Mouse (Mus musculus) adipocyte (in vitro differentiated cells): ENCODE data around the gene Exoc6.
A peak's percentile ranks its signal among the peaks of the same experiment; 100 is the strongest.

Experiments used
- DNase-seq: peaks from one replicate; pipeline ENCODE4 v3.0.0-alpha.2; 2016; ENCODE audit warnings: low spot score

The Exoc6 gene

DNA sequence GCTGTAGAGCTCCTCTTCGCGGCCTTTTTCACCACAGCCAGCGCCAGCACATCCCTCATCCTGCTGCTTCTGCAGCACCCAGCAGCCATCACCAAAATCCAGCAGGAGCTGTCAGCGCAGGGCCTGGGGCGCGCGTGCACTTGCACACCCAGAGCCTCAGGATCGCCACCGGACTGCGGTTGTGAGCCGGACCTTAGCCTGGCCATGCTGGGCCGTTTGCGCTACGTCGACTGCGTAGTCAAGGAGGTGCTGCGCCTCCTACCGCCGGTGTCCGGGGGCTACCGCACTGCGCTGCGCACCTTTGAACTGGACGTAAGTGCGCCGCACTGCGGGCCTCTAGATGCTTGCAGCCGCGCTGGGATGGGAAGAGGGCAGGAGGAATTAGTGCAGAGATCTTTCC is 140.5 kb downstream of the Exoc6 start:
- DNase-seq, result no peak

DNA sequence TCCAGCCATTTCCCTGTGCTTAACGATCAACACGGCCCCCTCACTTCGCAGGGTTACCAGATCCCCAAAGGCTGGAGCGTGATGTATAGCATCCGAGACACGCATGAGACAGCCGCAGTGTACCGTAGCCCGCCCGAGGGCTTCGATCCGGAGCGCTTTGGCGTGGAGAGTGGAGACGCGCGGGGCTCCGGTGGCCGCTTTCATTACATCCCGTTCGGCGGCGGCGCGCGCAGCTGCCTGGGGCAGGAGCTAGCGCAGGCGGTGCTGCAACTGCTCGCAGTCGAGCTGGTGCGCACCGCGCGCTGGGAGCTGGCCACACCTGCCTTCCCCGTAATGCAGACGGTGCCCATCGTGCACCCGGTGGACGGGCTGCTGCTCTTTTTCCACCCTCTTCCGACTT is 142.7 kb downstream of the Exoc6 start:
- no peak for DNase-seq

DNA sequence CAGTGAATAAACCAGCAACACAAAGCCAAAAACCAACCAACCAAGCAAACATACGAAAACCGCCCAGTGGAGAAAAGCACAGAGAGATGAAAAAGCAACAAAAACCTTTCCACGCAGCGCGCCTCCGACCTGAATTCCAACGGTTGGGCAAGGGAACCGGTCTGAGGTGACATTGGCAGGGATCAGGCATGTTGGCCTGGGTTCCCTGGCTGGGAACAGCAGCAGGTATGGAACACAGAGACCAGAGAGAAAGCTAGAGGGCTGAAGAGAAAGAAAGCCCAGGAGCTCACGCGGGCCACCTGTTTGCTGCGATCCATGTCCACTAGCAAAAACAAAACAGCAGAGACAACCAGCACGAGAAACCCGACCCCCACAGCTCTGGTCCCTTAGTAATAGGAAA is 144.9 kb downstream of the Exoc6 start:
- no peak for DNase-seq

DNA sequence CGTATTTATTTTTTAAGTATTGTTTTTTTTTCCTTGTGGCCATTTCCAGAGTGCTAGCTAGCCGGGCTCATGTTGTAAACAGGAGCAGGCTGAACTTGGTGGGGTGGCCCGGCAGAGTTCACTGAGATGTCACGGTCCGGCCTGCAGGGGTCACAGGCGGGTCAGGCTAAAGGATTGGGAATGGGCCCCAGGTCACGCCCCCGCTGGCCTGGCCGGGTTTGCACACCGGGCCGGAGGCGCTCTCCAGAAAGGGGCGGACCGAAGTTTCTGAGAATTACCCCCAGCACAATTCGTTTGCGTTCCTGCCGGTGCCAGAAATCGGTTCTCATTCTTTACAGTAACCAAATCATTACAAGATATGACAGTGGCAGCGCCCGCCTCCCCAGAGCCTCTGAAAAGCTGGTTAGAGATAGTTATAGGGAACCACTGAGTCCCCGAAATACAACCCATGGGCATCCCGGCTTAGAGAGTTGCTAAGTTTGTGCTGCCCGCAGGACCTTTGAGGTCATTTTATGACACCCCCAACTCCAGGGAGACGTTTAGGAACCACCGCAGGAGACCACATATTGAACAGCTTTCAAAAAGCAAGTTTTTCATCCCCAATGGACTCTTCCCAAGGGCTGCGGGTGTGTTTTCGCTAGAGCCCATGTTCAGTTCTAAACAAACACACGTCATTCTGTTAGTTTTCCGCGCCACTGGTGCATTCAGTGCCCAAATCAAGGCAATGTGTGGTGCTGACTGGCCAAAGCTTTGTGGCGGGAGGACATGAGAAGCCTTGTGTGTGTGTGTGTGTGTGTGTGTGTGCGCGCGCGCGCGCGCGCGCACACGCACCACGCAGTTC is 145.8 kb downstream of the Exoc6 start:
- DNase-seq, result no peak

DNA sequence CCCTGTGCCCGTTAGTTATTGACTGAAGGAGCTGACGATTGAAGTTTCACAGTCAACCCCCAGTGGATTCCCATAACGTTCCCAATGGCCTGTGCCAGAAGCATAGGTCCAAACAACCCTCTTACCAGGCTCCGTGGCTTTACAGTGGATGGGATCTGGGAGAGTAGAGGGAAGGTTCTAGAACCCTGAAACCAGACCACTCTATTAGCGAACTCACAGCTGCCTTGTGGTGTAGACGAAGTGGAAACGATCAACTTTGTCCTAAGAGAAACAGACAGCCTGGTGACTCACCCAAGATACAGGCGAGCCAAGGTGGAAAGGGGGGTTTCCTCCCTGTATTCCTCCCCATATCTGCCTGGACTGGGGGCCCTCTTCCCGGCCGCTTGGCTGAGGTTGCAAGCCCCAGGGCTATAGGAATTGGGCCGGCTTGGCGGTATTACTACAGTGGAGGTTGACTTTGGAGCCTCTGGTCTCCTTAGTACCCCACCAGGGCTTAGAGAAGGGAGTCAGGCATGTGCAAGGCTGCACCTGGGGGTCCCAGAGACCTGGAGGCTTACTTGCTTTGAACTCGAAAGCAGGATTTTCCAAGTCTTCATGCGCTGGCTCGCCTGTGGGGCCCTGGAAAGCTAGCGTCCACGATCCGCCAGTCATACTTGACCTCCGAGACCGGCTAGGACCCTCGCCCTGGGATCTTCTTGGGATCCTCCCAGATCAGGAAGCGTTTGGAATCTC is 146.6 kb downstream of the Exoc6 start:
- no peak for DNase-seq

DNA sequence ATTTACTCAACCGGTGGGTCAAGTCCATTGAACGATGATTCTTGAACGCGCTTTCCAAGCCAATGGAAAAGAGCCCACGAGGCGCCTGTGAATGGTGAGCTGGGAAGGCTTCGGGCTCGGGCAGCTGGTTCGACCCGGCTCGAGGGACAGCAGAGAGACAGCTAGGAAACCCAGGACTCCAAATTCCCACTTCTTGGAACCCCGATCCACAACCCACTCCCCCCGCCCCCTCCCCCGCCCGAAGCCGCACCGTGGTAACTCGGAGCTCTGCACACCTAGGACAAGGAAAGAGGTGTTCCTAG is 147.1 kb downstream of the Exoc6 start:
- DNase-seq, result no peak

DNA sequence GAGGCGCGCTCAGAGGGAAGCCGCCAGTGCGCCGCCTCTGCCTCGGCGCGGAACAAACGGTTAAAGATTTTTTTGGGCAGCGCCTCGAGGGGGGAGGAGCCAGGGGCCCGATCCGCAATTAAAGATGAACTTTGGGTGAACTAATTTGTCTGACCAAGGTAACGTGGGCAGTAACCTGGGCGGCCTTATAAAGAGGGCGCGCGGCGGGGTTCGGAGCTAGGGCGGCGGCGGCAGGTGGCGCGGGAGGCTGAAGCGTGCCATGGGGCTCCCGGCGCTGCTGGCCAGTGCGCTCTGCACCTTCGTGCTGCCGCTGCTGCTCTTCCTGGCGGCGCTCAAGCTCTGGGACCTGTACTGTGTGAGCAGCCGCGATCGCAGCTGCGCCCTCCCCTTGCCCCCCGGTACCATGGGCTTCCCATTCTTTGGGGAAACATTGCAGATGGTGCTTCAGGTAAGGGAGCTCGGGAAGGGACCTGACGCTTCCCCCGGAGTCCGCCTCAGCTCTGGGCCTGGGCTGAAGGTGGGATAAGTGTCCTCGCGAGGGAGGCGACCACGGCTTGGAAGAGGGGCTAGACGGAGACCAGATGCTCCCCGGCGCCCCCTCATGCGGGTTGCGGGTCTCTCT is 147.5 kb downstream of the Exoc6 start, which contains the start of gene Cyp26a1:
Gene Cyp26a1, plus strand, starts transcription at position 148 of the 622 bp plus-strand sequence.
- no peak for DNase-seq

DNA sequence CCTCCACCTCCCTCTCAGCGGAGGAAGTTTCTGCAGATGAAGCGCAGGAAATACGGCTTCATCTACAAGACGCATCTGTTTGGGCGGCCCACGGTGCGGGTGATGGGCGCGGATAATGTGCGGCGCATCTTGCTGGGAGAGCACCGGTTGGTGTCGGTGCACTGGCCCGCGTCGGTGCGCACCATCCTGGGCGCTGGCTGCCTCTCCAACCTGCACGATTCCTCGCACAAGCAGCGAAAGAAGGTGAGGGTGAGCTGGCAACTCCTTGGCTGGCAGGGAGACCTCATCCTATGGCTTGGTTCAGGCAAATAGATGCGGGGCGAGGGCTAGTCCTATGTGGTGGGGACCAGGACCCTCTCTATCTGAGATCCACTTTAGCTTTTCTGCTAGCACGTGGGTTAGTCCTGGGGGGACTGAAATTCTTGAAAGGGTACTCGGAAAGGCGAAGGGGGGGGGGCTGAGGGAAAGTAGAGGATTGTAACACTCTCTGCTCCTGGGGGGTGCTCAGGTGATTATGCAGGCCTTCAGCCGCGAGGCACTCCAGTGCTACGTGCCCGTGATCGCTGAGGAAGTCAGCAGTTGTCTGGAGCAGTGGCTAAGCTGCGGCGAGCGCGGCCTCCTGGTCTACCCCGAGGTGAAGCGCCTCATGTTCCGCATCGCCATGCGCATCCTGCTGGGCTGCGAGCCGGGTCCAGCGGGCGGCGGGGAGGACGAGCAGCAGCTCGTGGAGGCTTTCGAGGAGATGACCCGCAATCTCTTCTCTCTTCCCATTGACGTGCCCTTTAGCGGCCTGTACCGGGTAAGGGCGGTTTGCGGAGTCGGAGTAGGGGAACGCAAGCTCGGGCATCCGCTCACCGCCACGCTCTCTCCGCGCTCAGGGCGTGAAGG is 148.3 kb downstream of the Exoc6 start:
- no peak for DNase-seq

DNA sequence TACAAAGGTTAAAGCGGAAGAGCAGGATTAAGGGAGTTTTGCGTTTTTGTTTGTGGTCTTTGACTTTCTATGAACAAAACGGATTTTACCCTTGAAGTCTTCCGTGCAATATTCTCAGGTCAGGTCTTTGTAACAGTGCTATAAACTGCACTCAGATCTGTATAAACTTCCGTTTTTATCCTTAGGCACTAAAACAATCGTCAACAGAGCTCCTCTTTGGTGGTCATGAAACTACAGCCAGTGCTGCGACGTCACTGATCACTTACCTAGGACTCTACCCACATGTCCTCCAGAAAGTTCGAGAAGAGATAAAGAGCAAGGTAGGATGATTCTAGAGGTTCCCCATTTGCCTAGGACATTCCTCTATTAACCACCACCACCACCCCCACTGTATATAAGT is 149.5 kb downstream of the Exoc6 start:
- DNase-seq, result no peak

DNA sequence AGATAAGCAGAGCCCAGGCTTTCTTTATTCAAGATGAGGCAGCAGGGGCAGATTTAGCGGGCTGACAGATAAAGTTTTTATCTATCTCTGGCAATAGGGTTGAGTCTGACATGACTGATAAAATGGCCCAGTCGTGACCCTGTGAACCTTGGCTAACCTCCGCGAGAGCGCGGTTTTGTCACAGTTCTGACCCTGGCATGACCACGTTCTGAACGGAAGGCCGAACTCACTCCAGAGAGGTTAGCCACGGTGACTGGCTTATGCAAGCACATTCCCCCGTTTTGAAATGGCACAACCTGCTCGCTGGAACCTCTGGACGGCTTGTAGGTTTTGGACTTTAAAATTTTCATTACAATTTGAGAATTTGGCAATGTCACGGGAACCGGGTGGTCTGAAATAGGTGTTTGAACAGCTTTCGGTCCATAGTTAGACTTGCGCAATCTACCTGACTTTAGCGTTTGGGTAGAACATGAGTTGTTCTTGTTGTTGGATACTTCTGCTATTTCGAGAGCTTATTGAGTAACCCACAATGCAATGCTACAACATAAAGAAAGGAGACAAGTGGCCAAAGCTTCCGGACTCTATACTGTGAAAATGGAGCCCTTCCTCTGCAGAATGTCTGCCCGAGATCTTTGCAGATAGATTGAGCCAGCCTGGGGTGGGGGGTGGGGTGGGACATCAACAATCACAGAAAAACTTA is 152.3 kb downstream of the Exoc6 start:
- DNase-seq, result no peak

DNA sequence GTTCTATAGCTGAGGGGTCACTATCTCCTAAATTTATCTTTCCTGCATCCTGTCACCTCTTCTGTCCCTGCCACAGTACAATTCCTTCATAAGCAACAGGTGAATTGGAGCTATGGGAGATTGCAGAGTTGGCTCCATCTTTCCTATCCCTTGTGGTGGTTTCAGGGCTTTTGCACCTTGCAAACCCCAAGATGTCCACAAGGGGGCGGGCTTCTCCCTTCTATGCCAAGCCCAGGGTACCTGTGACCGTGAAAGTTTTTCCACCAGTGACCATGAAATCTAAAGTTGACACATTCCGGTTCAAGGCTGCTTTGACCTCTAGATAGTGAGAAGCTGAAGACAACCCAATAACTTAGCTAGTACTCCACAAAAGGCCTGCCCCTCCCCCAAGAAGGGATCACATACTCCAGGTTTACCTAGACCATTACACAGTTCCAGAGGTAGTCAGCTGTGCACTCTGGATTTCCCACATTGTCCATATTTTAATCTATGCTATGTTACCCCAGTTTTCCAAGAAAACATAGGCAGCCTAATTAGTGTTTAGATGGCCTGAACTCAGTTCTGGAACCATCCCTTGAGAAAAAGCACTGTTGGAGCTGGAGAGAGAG is 153.8 kb downstream of the Exoc6 start:
- DNase-seq, result peak; percentile 74

DNA sequence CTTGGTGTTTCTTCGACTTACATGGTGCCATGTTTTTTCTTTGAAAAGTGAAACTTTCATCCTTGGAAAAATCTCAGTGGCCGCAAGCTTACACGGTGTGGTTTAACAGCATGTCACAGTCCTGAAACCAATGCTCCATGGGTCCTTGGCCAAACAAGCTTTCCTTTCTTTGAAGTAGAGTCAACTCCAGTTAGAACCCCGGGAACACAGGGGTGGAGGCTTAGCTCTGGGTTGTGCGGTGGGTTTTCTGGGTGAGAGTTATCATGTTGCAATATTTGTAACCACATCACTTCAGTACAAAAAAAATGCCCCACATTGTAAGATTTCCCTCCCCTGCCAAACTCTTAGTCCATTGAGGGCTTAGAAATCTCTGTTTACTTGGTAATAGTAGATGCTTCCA is 155.5 kb downstream of the Exoc6 start:
- no peak for DNase-seq

DNA sequence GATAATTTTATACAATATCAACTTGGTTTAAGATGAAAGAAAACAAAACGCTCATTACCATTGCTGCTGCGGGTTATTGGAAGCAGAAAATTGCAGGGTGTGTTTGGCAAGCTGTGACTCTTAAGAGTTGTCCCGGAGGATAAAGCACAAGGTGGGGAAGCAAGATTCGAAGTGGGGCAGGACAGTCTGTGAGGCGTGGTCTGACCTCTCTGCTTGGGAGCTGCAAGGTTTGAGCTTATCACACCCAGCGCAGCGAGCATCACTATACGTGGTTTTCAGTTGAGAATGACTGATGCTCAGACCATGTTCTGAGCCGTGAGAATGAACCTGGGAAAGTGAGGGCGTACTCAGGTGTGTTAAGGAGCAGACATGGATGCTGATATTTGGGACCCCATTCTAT is 164.5 kb downstream of the Exoc6 start:
- DNase-seq, result no peak

DNA sequence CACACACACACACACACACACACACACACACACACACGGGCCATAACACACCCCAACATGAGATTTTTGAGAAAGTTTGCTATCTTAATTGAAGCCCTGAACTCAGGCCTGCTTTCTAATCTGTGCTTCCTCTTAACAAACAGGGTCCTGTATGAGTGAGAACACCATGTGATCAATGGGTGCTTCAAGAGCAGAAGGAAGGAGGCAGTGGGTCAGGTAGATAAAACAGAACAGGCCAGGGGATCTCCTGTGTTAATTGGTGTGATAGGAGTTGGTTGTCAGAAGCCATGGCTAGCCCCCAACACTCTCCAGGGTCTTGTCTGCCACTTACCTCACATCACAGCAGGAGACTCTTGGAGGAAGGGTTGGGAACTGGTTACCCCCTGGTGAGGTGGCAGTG is 165.8 kb downstream of the Exoc6 start:
- no peak for DNase-seq

DNA sequence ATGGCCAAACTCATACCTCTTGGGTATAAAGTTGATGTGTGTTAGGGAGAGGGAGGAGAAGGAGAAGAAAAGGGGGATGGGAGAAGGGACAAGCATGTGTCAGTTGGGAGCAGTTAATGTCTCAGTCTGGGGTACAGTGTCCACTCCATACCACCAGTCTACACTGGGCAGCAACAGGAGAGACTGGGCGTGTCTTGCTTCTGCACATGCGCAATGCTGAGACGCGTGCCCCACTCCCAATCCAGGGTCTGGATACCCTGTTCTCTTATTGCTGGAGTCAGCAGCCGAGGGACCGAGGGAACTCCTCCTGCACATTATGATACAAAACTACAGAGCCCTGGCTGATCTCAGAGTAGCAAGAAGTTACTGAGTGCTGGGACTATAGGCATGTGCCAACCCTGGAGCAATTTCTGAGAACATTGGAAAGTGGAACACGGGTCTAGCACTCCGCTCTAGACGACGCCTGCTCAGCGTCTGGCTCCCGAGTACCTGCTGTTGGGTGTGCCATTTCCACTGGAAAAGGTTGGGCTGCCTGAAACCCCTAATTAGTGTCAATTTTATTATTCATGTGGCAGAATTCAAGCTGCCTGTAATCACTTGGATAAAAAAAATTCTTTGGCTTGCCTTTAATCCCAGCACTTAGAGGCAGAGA is 166.4 kb downstream of the Exoc6 start:
- no peak for DNase-seq

DNA sequence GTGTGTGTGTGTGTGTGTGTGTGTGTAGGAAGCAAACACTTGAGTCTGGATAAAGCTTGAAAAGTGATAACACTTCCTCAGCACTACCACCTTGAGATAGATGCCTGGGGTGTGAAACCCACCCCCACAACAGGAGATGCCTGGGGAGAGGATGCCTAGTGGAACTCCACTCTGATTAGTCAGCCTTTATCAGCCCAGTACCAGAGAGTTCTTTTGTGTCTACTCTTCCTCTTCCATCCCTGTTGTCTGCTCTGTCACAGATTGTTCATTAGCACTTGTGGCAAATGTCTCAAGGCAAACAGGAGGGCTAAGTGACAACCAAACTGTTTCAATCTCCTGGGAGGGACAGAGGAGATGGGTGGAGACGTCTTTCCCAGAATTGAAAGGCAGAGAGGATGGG is 168.9 kb downstream of the Exoc6 start:
- DNase-seq, result no peak

DNA sequence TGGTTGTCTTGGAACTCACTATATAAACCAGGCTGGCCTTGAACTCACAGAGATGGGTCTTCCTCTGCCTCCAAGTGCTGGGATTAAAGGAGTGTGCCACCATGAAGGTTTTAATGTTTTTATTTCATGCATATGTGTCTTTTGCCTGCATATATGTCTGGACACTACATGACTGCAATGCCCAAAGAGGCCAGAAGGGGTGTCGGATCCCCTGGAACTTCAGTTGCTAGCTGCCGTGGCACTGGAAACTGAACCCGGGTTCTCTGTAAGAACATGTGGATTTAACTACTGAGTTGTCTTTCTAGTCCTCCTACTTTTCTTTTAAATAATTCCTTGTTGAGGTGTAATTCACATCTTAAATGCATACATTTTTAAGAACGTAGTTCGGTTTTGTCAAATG is 174.4 kb downstream of the Exoc6 start:
- no peak for DNase-seq

DNA sequence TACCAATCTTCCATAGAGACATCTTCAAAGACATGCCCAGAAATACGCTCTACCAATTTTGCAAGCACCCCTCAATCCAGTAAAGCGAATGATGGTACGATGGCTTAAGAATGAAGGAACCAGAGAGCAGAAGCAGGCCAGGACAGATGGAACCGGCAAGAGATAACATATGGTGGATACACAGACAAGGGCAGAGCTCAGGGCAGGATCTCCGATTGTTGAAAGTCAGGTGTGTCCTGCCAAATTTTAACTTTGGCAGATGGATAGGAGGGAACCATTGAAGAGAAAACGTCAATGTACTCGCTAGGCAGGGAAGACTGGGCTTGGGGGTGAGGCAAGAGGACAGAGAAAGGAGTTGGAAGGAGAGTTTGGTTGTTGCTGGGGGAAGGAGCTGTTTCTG is 176.4 kb downstream of the Exoc6 start:
- no peak for DNase-seq

DNA sequence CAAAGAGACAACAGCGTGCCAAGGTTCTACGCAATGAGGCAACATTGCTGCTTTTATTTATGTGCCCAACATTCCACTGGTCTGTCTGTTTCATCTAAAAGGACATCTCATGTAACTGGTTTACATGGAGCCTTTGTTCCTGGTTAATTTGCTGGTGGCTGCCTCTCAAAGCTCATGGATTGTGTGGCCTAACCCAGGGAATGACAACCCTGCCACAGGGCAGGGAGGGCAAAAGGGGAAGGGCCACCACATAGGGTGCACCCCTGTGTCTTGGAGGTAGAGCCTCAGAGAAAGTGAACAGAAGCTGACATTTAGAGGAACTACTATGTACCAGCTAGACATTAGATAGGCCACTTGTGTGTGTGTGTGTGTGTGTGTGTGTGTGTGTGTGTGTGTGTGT is 177.1 kb downstream of the Exoc6 start:
- no peak for DNase-seq
